Mouse (Mus musculus) monocyte, adult 2 months (primary cell): ENCODE results near the gene Creb3l2.

Experiments
- DNase-seq, 2 experiments: peaks; one replicate each; pipeline ENCODE4 v3.0.0; 2022; ENCODE audit warnings: low spot score in 2 of 2, low read depth in 1 of 2

Creb3l2 gene

DNA sequence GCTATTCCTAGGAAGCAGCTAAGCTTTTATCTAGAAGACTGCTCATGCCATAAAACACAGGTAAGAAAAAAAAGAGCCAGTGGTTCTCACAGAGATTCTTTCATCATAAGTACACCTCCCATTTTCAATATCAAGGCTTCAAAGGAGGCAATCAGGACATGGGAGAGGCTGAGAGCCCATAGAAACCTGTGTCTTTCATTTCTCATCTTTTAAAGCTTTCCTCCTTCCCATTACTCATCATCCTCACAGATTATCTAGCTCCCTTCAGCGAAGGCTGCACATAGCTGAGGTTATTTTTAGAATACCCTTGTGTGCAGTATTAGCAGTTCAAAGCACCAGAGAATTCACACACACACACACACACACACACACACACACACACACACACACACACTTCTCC lies 159.3 kb downstream of the Creb3l2 start:
- DNase-seq, result no peak
